Mouse (Mus musculus): Measurements from ENCODE around the gene 9530003J23Rik. TPM values are rescaled to one million over a fixed set of nuclear protein-coding genes. Genes with fewer than 3 reads are reported as not detected.

9530003J23Rik gene
- polyA plus RNA-seq, 1 experiment from 2014 or later: not detected

Other genes starting within 250 kb of the 9530003J23Rik start
- 56.8 and 65.1 TPM in 2 replicates for gene Lrrc10, start 193.4 kb downstream of the 9530003J23Rik start, polyA plus RNA-seq (2015; fragmentation: Nextera tagmentation; extraction: Ambion mirVana)
- 171 and 188 TPM in 2 replicates for gene Cct2, start 174.9 kb downstream of the 9530003J23Rik start, polyA plus RNA-seq (2015; fragmentation: Nextera tagmentation; extraction: Ambion mirVana)
- gene Frs2, start 90.2 kb downstream of the 9530003J23Rik start, polyA plus RNA-seq (2015; fragmentation: Nextera tagmentation; extraction: Ambion mirVana): 14.7 and 16.2 TPM in 2 replicates
- 46.6 and 54.1 TPM in 2 replicates for gene Yeats4, start 14.2 kb downstream of the 9530003J23Rik start, polyA plus RNA-seq (2015; fragmentation: Nextera tagmentation; extraction: Ambion mirVana)
- 90.5 and 115 TPM in 2 replicates for gene Lyz2, start 43.6 kb upstream of the 9530003J23Rik start, polyA plus RNA-seq (2015; fragmentation: Nextera tagmentation; extraction: Ambion mirVana)
- gene Lyz1, start 54.2 kb upstream of the 9530003J23Rik start, polyA plus RNA-seq (2015; fragmentation: Nextera tagmentation; extraction: Ambion mirVana): 8.6 and 12.2 TPM in 2 replicates
- 76.7 and 91.9 TPM in 2 replicates for gene Cpsf6, start 141.3 kb upstream of the 9530003J23Rik start, polyA plus RNA-seq (2015; fragmentation: Nextera tagmentation; extraction: Ambion mirVana)

All from heart, embryonic 13.5 days (tissue).